Mouse (Mus musculus): ENCODE results near the gene Dclk1. TPM values are rescaled to one million over a fixed set of nuclear protein-coding genes. Genes with fewer than 3 reads are reported as not detected.

Dclk1 gene
- polyA plus RNA-seq, 1 experiment from 2014 or later, result 56.1 TPM

- no peak overlapping the region for H3K4me3 ChIP-seq
- no peaks in the 10 kb centered on the region for H3K4me1 ChIP-seq
- no peaks in the 10 kb centered on the region for H3K36me3 ChIP-seq
- H3K27ac ChIP-seq, result no peak overlapping the region
- no peaks in the 10 kb centered on the region for H3K27me3 ChIP-seq
- H3K9me3 ChIP-seq, result no peaks in the 10 kb centered on the region
- ATAC-seq (ENCODE audit: insufficient number of reproducible peaks, insufficient read depth, low FRiP score, low TSS enrichment, low read depth), result no peak
- WGBS, result 69% methylated on average over 7 of the region's 7 CpGs
- H3K4me2 ChIP-seq, result no peak overlapping the region
- H3K9ac ChIP-seq, result no peak overlapping the region
These were observed 164.5 kb downstream of the Dclk1 start for GRCm38 (mm10) chr3:55406616-55407015.

- Histone ChIP-seq H3K9ac (no peak overlapping the region), H3K9me3 (no peaks in the 10 kb centered on the region), H3K4me3 (no peak overlapping the region), H3K27me3 (no peaks in the 10 kb centered on the region), H3K36me3 (no peaks in the 10 kb centered on the region), H3K27ac (no peak overlapping the region), H3K4me1 (peaks cover 13% of the 10 kb centered on the region), H3K4me2 (no peak overlapping the region)
- ATAC-seq (ENCODE audit: insufficient number of reproducible peaks, insufficient read depth, low FRiP score, low TSS enrichment, low read depth), result no peak
These were observed 169.4 kb downstream of the Dclk1 start for GRCm38 (mm10) chr3:55411547-55411946.

GRCm38 (mm10) chr3:55415527-55415950 lies 173.4 kb downstream of the Dclk1 start:
- H3K4me1 ChIP-seq, result peaks cover 28% of the 10 kb centered on the region
- peak overlapping the region; percentile 19; the same call in 1 of the 2 replicates for H3K4me3 ChIP-seq
- peak overlapping the region; percentile 47 for H3K4me2 ChIP-seq
- peak overlapping the region; percentile 27; the same call in 1 of the 2 replicates for H3K9ac ChIP-seq
- no peaks in the 10 kb centered on the region for H3K36me3 ChIP-seq
- ATAC-seq (ENCODE audit: insufficient number of reproducible peaks, insufficient read depth, low FRiP score, low TSS enrichment, low read depth), result no peak
- H3K27me3 ChIP-seq, result no peaks in the 10 kb centered on the region
- H3K27ac ChIP-seq, result peak overlapping the region; percentile 34; the same call in 1 of the 2 replicates
- WGBS, result 21% methylated on average over 14 of the region's 14 CpGs
- no peaks in the 10 kb centered on the region for H3K9me3 ChIP-seq

- no peak for ATAC-seq (ENCODE audit: insufficient number of reproducible peaks, insufficient read depth, low FRiP score, low TSS enrichment, low read depth)
These were observed 176.7 kb downstream of the Dclk1 start for GRCm38 (mm10) chr3:55418845-55419244.

GRCm38 (mm10) chr3:55419334-55419733 lies 177.2 kb downstream of the Dclk1 start:
- H3K9ac ChIP-seq, result no peak overlapping the region
- H3K4me2 ChIP-seq, result no peak overlapping the region
- no peaks in the 10 kb centered on the region for H3K9me3 ChIP-seq
- no peak for ATAC-seq (ENCODE audit: insufficient number of reproducible peaks, insufficient read depth, low FRiP score, low TSS enrichment, low read depth)
- H3K27me3 ChIP-seq, result no peaks in the 10 kb centered on the region
- WGBS, result 22% methylated on average over 3 of the region's 3 CpGs
- H3K4me3 ChIP-seq, result no peak overlapping the region
- H3K27ac ChIP-seq, result peak overlapping the region; percentile 78
- peaks cover 40% of the 10 kb centered on the region for H3K4me1 ChIP-seq
- H3K36me3 ChIP-seq, result no peaks in the 10 kb centered on the region

More at GRCm38 (mm10) chr3:55418845-55419244, 176.7 kb downstream of the Dclk1 start:
- H3K27me3 ChIP-seq, result no peaks in the 10 kb centered on the region
- H3K4me2 ChIP-seq, result no peak overlapping the region
- H3K4me1 ChIP-seq, result peaks cover 35% of the 10 kb centered on the region
- no peaks in the 10 kb centered on the region for H3K36me3 ChIP-seq
- WGBS, result 66% methylated on average over 6 of the region's 6 CpGs
- H3K9ac ChIP-seq, result no peak overlapping the region
- peak overlapping the region; percentile 78 for H3K27ac ChIP-seq
- H3K4me3 ChIP-seq, result no peak overlapping the region
- H3K9me3 ChIP-seq, result no peaks in the 10 kb centered on the region

GRCm38 (mm10) chr3:55420436-55421083 lies 178.4 kb downstream of the Dclk1 start:
- Histone ChIP-seq H3K9me3 (no peaks in the 10 kb centered on the region), H3K27me3 (no peaks in the 10 kb centered on the region), H3K4me2 (no peak overlapping the region), H3K4me1 (peaks cover 40% of the 10 kb centered on the region), H3K27ac (no peak overlapping the region), H3K9ac (no peak overlapping the region), H3K4me3 (no peak overlapping the region), H3K36me3 (no peaks in the 10 kb centered on the region)
- 24% methylated on average over 8 of the region's 8 CpGs for WGBS
- no peak for ATAC-seq (ENCODE audit: insufficient number of reproducible peaks, insufficient read depth, low FRiP score, low TSS enrichment, low read depth)

GRCm38 (mm10) chr3:55423640-55424397 lies 181.7 kb downstream of the Dclk1 start:
- 27% methylated on average over 11 of the region's 11 CpGs for WGBS
- 0 out of 2 replicates have a peak, but pooled peaks have one; percentile 48 for ATAC-seq (ENCODE audit: insufficient number of reproducible peaks, insufficient read depth, low FRiP score, low TSS enrichment, low read depth)
- Histone ChIP-seq H3K27me3 (no peaks in the 10 kb centered on the region), H3K4me1 (peaks cover 29% of the 10 kb centered on the region), H3K4me2 (peak overlapping the region; percentile 35), H3K4me3 (no peak overlapping the region), H3K9ac (no peak overlapping the region), H3K9me3 (no peaks in the 10 kb centered on the region), H3K36me3 (no peaks in the 10 kb centered on the region), H3K27ac (no peak overlapping the region)

GRCm38 (mm10) chr3:55430022-55430549 lies 187.9 kb downstream of the Dclk1 start:
- Histone ChIP-seq H3K9ac (no peak overlapping the region), H3K4me3 (no peak overlapping the region), H3K27ac (no peak overlapping the region), H3K36me3 (no peaks in the 10 kb centered on the region), H3K4me2 (no peak overlapping the region), H3K27me3 (no peaks in the 10 kb centered on the region), H3K4me1 (no peaks in the 10 kb centered on the region), H3K9me3 (no peaks in the 10 kb centered on the region)
- 85% methylated on average over 2 of the region's 2 CpGs for WGBS
- ATAC-seq (ENCODE audit: insufficient number of reproducible peaks, insufficient read depth, low FRiP score, low TSS enrichment, low read depth), result no peak

GRCm38 (mm10) chr3:55431223-55431622 lies 189.1 kb downstream of the Dclk1 start:
- Histone ChIP-seq H3K27ac (no peak overlapping the region), H3K36me3 (no peaks in the 10 kb centered on the region), H3K4me3 (no peak overlapping the region), H3K4me1 (peaks cover 5% of the 10 kb centered on the region), H3K27me3 (no peaks in the 10 kb centered on the region), H3K4me2 (no peak overlapping the region), H3K9ac (no peak overlapping the region), H3K9me3 (no peaks in the 10 kb centered on the region)
- WGBS, result 86% methylated on average over 3 of the region's 3 CpGs
- ATAC-seq (ENCODE audit: insufficient number of reproducible peaks, insufficient read depth, low FRiP score, low TSS enrichment, low read depth), result no peak

GRCm38 (mm10) chr3:55434276-55434675 lies 192.1 kb downstream of the Dclk1 start:
- no peak overlapping the region for H3K4me2 ChIP-seq
- ATAC-seq (ENCODE audit: insufficient number of reproducible peaks, insufficient read depth, low FRiP score, low TSS enrichment, low read depth), result no peak

GRCm38 (mm10) chr3:55438824-55439446 lies 196.8 kb downstream of the Dclk1 start:
- no peaks in the 10 kb centered on the region for H3K36me3 ChIP-seq
- H3K27ac ChIP-seq, result no peak overlapping the region
- peaks cover 30% of the 10 kb centered on the region for H3K4me1 ChIP-seq
- no peaks in the 10 kb centered on the region for H3K27me3 ChIP-seq
- no peaks in the 10 kb centered on the region for H3K9me3 ChIP-seq
- H3K9ac ChIP-seq, result no peak overlapping the region
- H3K4me2 ChIP-seq, result no peak overlapping the region
- WGBS, result 67% methylated on average over 7 of the region's 7 CpGs
- no peak for ATAC-seq (ENCODE audit: insufficient number of reproducible peaks, insufficient read depth, low FRiP score, low TSS enrichment, low read depth)
- H3K4me3 ChIP-seq, result no peak overlapping the region

More at GRCm38 (mm10) chr3:55434276-55434675, 192.1 kb downstream of the Dclk1 start:
- Histone ChIP-seq H3K9ac (no peak overlapping the region), H3K36me3 (no peaks in the 10 kb centered on the region), H3K9me3 (no peaks in the 10 kb centered on the region), H3K27ac (no peak overlapping the region), H3K27me3 (no peaks in the 10 kb centered on the region), H3K4me3 (no peak overlapping the region), H3K4me1 (peaks cover 17% of the 10 kb centered on the region)
- WGBS, result 63% methylated on average over 1 of the region's 1 CpGs

All from embryonic facial prominence, embryonic 13.5 days (tissue).